Mouse (Mus musculus) heart, embryonic 14.5 days (tissue): ENCODE results near the gene D930020B18Rik. TPM values are rescaled to one million over a fixed set of nuclear protein-coding genes. Genes with fewer than 3 reads are reported as not detected.

Source experiments
- ATAC-seq: fragments of 200-750 bp; cut with Nextera tagmentation; 2 replicates; pipeline ENCODE4 v1.8.0; 2017; ENCODE audit warnings: low read depth, moderate TSS enrichment; ENCODE audit not compliant: insufficient number of reproducible peaks, insufficient read depth, low FRiP score
- H3K27ac ChIP-seq, 2 experiments: fragments of 200-500 bp in 1 of 2; fragments of 300-500 bp in 1 of 2; sonication (generic) in 1 of 2; replicated peaks in 1 of 2; 2 replicates each; pipeline ENCODE4 v1.5.1; 2012 to 2014; ENCODE audit warnings: low read depth in 2 of 2, low read length in 2 of 2, control low read depth in 1 of 2, mild to moderate bottlenecking in 1 of 2, mixed read lengths in 1 of 2; ENCODE audit not compliant: control insufficient read depth in 1 of 2, insufficient read depth in 1 of 2
- H3K27me3 ChIP-seq: fragments of 300-500 bp; sonication (generic); 2 replicates; pipeline ENCODE4 v1.6.1; 2014; ENCODE audit warnings: mild to moderate bottlenecking, low read length, control low read depth; ENCODE audit not compliant: control insufficient read depth, insufficient read depth
- H3K36me3 ChIP-seq: fragments of 300-500 bp; sonication (generic); 2 replicates; pipeline ENCODE4 v1.6.1; 2014; ENCODE audit warnings: mild to moderate bottlenecking, control low read depth, low read length, mixed read lengths; ENCODE audit not compliant: control insufficient read depth, insufficient read depth
- H3K4me1 ChIP-seq, 2 experiments: fragments of 200-500 bp in 1 of 2; fragments of 300-500 bp in 1 of 2; sonication (generic) in 1 of 2; 2 replicates each; pipeline ENCODE4 v1.6.1; 2012 to 2014; ENCODE audit warnings: low read length in 2 of 2, control low read depth in 1 of 2, mixed read lengths in 1 of 2; ENCODE audit not compliant: control insufficient read depth in 2 of 2, insufficient read depth in 2 of 2
- H3K4me2 ChIP-seq: fragments of 300-500 bp; sonication (generic); 2 replicates; pipeline ENCODE4 v1.6.1; 2014; ENCODE audit warnings: mild to moderate bottlenecking, low read length
- H3K4me3 ChIP-seq, 2 experiments: fragments of 200-500 bp in 1 of 2; fragments of 300-500 bp in 1 of 2; sonication (generic) in 1 of 2; 2 replicates each; pipeline ENCODE4 v1.5.1; 2012 to 2014; ENCODE audit warnings: low read length in 2 of 2, mild to moderate bottlenecking in 2 of 2, control low read depth in 1 of 2, low read depth in 1 of 2, moderate library complexity in 1 of 2; ENCODE audit not compliant: control insufficient read depth in 1 of 2, insufficient read depth in 1 of 2
- H3K9ac ChIP-seq: fragments of 300-500 bp; sonication (generic); 2 replicates; pipeline ENCODE4 v1.6.1; 2014; ENCODE audit warnings: mild to moderate bottlenecking, low read length
- H3K9me3 ChIP-seq: fragments of 300-500 bp; sonication (generic); 2 replicates; pipeline ENCODE4 v1.6.1; 2016; ENCODE audit warnings: low read length, control low read depth; ENCODE audit not compliant: control insufficient read depth
- WGBS: fragments of 180-500 bp; shearing (Covaris S2); extraction: QIAGEN DNeasy Blood & Tissue Kit; methylation state at CpG from one replicate; pipeline ENCODE4 v1.1.7; 2014; 5-methylcytosine and 5-hydroxymethylcytosine counted together
- polyA plus RNA-seq: library from polyadenylated mRNA; unstranded; fragments of >200 nt; fragmentation: Nextera tagmentation; extraction: Ambion mirVana; gene quantifications from 2 replicates; pipeline ENCODE4 v1.2.1, GENCODE M21; 2014

Gene D930020B18Rik
- polyA plus RNA-seq, 1 experiment from 2014 or later = not detected

DNA sequence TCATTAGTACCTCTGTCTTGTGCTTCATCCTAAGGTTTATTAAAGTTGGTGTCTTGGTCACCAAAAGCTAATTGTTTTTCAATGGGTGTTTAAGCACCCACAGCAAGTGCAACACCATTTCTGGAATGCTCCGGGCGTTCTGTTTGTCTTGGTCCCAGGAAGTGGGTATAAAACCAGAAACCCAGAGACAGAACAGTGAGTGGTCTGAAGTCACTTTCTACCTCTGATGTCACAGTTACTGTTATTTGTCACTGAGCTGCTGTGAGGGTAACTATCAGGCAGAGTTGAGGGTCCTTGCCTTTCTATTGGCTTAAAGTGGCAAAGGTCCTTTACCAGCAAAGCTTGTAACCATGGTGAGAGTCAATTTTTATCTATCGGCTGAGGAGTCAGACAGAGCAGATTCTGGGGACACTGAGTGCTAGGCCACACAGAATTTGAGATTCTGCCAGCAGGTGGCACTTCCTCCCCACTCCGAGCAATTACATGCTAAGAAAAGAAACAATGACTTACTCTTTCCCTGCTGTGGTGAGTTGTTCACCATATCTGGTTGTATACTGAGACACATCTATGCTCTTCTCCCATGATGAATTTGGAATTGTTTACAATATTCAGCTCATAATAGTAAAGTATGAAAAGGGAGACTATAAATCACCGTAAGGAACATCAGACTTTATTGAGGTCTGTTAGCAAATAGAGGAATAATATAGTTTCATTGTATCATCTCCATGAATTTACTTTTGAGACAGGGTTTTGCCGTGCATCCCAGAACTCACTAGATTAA lies 1.0 kb upstream of the D930020B18Rik start:
- H3K4me3 ChIP-seq = peak overlapping the region in 1 of 2 experiments; percentile 55; a peak in 1 of 4 replicates
- peak overlapping the region; percentile 100 for H3K4me2 ChIP-seq
- ATAC-seq = no peak
- H3K9ac ChIP-seq = 0 out of 2 replicates have a peak overlapping the region, but pooled peaks have one; percentile 68
- H3K27ac ChIP-seq = no peak overlapping the region
- H3K36me3 ChIP-seq = no peaks in the 10 kb centered on the region
- no peaks in the 10 kb centered on the region for H3K9me3 ChIP-seq
- H3K27me3 ChIP-seq = peaks cover 30% of the 10 kb centered on the region
- H3K4me1 ChIP-seq = peaks cover 6 to 18% of the 10 kb centered on the region in 2 experiments; a peak in 3 of 4 replicates
- WGBS = 50% methylated on average over 6 of the region's 6 CpGs

DNA sequence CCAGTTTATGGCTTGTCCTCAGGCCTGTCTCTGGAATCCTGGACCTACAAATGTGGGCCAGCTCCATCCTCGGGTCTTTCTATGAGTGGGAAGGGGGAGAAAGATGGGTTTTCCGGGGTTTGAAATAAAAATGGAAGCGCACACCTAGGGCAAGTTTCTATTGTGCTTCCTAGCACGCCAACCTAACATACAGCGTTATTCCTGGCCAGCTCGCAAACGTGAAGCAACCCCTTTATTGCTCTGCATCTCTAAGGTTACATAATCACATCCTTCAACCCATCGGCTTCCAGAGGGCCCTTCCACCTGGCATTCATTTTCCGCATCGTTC lies 480 bp upstream of the D930020B18Rik start:
- peaks cover 6 to 18% of the 10 kb centered on the region in 2 experiments; a peak in 3 of 4 replicates for H3K4me1 ChIP-seq
- H3K36me3 ChIP-seq = no peaks in the 10 kb centered on the region
- peaks cover 30% of the 10 kb centered on the region for H3K27me3 ChIP-seq
- 17% methylated on average over 10 of the region's 10 CpGs for WGBS
- H3K9ac ChIP-seq = peak overlapping the region; percentile 68
- no peaks in the 10 kb centered on the region for H3K9me3 ChIP-seq
- no peak for ATAC-seq
- peak overlapping the region; percentile 44 to 55 for H3K4me3 ChIP-seq
- no peak overlapping the region for H3K27ac ChIP-seq
- H3K4me2 ChIP-seq = peak overlapping the region; percentile 100

DNA sequence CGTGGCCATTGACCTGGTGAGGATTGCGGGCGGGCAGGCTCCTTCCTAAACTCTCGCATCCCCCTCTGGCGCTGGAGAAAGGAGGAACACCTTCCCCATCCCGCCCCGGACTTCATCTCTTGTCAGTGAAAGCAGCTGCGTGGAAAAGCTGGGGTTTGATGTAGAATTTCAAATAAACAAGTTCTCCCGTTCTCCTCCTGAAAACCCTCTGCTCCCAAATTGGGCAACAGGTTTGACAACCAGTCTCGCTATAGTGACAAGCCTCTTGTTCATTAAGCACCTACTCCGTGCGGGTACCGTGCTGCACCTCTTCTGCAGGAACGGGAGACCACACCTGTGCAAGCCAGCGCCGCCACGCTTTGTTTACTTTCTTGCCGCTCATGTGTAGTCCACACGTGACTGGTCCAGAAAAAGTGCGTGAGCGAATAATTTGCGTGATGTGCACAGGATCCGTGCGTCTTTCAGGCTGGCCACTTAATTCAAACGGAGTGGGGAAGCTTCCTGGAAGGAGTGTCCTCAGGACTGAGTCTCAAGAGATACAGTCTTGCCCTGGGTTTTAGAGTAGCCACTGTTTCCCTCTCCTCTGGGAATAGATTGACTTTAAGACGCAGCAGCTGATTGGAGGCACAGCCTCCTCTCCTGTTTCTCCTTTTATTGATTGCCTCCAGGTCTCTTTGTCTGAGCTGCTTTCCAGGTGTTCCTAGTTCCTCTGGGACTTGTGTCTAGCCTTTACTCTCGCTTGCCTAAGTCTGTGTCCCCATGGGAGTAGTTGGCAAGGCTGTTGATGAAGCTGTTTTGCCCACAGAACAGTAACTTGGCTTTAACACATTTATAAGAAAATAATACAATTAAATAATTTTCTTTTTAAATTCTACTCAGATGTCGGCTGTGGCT lies 913 bp downstream of the D930020B18Rik start:
- H3K4me3 ChIP-seq = peak overlapping the region; percentile 44 to 55
- H3K27ac ChIP-seq = no peak overlapping the region
- H3K9me3 ChIP-seq = no peaks in the 10 kb centered on the region
- H3K4me1 ChIP-seq = peaks cover 6 to 18% of the 10 kb centered on the region in 2 experiments; a peak in 3 of 4 replicates
- H3K4me2 ChIP-seq = peak overlapping the region; percentile 100
- 7% methylated on average over 28 of the region's 28 CpGs for WGBS
- H3K9ac ChIP-seq = peak overlapping the region; percentile 68
- no peaks in the 10 kb centered on the region for H3K36me3 ChIP-seq
- peaks cover 30% of the 10 kb centered on the region for H3K27me3 ChIP-seq
- no peak for ATAC-seq

DNA sequence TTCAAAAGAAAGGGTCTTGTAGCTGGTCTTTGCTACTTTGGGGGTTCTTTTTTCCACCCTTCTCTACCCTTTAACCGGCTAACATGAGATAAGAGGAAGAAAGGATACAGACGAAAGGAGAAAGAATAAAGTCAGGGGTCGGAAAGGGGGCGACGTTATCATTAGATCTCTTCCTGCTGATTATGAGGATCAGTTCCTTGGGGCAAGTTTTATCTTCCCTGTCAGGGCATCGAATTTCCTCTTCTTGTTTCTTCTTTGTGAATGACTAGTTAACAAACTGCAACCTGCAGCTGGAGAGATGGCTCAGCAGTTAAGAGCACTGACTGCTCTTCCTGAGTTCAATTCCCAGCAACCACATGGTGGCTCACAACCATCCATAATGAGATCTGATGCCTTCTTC lies 4.9 kb downstream of the D930020B18Rik start:
- Histone ChIP-seq H3K9me3 (no peaks in the 10 kb centered on the region), H3K36me3 (no peaks in the 10 kb centered on the region), H3K9ac (no peak overlapping the region), H3K27me3 (peaks cover 24% of the 10 kb centered on the region), H3K4me3 (no peak overlapping the region), H3K4me2 (no peak overlapping the region), H3K4me1 (peaks cover 2 to 12% of the 10 kb centered on the region in 2 experiments; a peak in 2 of 4 replicates), H3K27ac (no peak overlapping the region)
- ATAC-seq = no peak
- whole genome bisulfite sequencing = 49% methylated on average over 6 of the region's 6 CpGs

DNA sequence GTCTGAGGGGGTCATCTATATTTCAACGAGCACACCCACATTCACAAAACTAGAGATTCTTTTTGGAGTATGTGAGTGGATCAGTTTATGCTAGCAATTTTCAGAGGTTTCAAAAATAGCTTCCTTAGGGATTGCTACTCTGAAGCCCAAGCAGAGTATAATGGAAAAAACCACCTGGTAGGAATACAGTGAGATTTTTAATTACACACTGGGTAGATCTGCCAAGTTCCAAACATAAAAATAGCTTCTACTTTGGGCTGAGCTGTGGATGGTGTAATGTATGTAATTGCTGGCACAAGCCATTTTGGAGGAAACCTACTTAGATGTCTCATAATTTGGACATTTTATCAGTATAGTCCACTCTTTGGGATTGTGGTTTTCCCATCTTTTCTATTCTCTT lies 11.7 kb downstream of the D930020B18Rik start:
- 83% methylated on average over 1 of the region's 1 CpGs for WGBS
- no peaks in the 10 kb centered on the region for H3K4me1 ChIP-seq
- H3K9me3 ChIP-seq = no peaks in the 10 kb centered on the region
- no peak for ATAC-seq
- H3K27me3 ChIP-seq = no peaks in the 10 kb centered on the region
- H3K4me3 ChIP-seq = no peak overlapping the region
- no peak overlapping the region for H3K27ac ChIP-seq
- H3K4me2 ChIP-seq = no peak overlapping the region
- H3K9ac ChIP-seq = no peak overlapping the region
- H3K36me3 ChIP-seq = no peaks in the 10 kb centered on the region

DNA sequence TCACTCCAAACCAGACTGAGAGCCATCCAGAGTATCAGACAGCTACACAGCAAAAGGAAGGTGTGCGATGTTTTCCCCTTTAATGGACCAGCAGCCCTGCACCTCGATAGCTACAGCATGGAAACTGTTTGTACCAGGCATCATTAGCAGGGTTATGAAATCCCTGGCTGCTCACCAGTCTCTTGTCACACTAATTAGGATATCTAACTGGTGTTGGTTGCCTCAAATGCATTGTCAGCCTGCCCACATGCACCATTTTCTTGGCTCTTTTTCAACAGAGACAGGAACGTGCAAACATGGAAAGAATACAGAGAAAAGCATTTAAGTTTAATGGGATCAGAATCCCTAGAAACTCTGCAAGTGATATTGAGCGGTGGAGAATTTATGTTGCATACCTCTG lies 14.5 kb downstream of the D930020B18Rik start:
- H3K27ac ChIP-seq = no peak overlapping the region
- 86% methylated on average over 4 of the region's 4 CpGs for WGBS
- no peak overlapping the region for H3K9ac ChIP-seq
- H3K9me3 ChIP-seq = no peaks in the 10 kb centered on the region
- ATAC-seq = no peak
- H3K27me3 ChIP-seq = no peaks in the 10 kb centered on the region
- H3K4me1 ChIP-seq = no peaks in the 10 kb centered on the region
- no peak overlapping the region for H3K4me3 ChIP-seq
- H3K36me3 ChIP-seq = no peaks in the 10 kb centered on the region
- H3K4me2 ChIP-seq = no peak overlapping the region

DNA sequence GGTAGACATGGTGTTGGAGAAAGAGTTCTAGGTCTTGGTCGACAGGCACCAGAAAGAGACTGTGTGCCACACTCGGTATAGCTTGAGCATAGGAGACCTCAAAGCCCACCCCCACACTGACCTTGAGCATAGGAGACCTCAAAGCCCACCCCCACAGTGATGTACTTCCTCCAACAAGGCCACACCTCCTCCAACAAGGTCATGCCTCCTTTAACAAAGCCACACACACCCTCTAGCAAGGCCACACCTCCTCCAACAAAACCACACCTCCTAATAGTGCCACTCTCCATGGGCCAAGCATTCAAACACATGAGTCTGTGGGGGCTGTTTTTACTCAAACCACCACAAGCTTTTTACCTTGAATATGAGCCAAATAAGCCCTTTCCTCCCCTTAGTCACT lies 21.3 kb downstream of the D930020B18Rik start:
- no peak for ATAC-seq
- no peak overlapping the region for H3K9ac ChIP-seq
- peaks cover 4 to 6% of the 10 kb centered on the region in 2 experiments; a peak in 3 of 4 replicates for H3K4me1 ChIP-seq
- H3K27me3 ChIP-seq = no peaks in the 10 kb centered on the region
- no peak overlapping the region for H3K4me2 ChIP-seq
- H3K9me3 ChIP-seq = no peaks in the 10 kb centered on the region
- no peaks in the 10 kb centered on the region for H3K36me3 ChIP-seq
- H3K27ac ChIP-seq = no peak overlapping the region
- H3K4me3 ChIP-seq = no peak overlapping the region
- WGBS = 79% methylated on average over 2 of the region's 2 CpGs
